Mouse (Mus musculus) layer of hippocampus, adult 18-20 months (tissue): ENCODE data around the gene Matn1. TPM values are rescaled to one million over a fixed set of nuclear protein-coding genes. Genes with fewer than 3 reads are reported as not detected.

Experiments used
- DNase-seq, 2 experiments: peaks; one replicate each; pipeline ENCODE4 v3.0.0; 2022; ENCODE audit warnings: low spot score in 2 of 2
- total RNA-seq, 2 experiments: library from RNA; stranded (reverse); gene quantifications; 2 replicates each; pipeline ENCODE4 v1.2.3; 2021

Gene Matn1
- total RNA-seq, 2 experiments from 2014 or later = 0.33 to 0.72 TPM

GRCm38 (mm10) chr4:130916639-130917038, 27.5 kb upstream of the Matn1 start:
- DNase-seq = no peak

- no peak for DNase-seq
Measured at GRCm38 (mm10) chr4:130917564-130917963, 26.6 kb upstream of the Matn1 start.

- DNase-seq = no peak
Measured at GRCm38 (mm10) chr4:130918805-130919749, 25.1 kb upstream of the Matn1 start.

- no peak for DNase-seq
Measured at GRCm38 (mm10) chr4:130919750-130920356, 24.3 kb upstream of the Matn1 start.

- no peak for DNase-seq
Measured at GRCm38 (mm10) chr4:130920951-130921693, 23.1 kb upstream of the Matn1 start.

GRCm38 (mm10) chr4:130921986-130922385, 22.2 kb upstream of the Matn1 start:
- no peak for DNase-seq

- no peak for DNase-seq
Measured at GRCm38 (mm10) chr4:130926274-130926673, 17.9 kb upstream of the Matn1 start.

- DNase-seq = no peak
Measured at GRCm38 (mm10) chr4:130927821-130928220, 16.4 kb upstream of the Matn1 start.

GRCm38 (mm10) chr4:130942644-130943043, 1.5 kb upstream of the Matn1 start:
- peak in 1 of 2 experiments; percentile 35 for DNase-seq

GRCm38 (mm10) chr4:130944779-130945178, 594 bp downstream of the Matn1 start:
- no peak for DNase-seq

- DNase-seq = peak in 1 of 2 experiments; percentile 48
Measured at GRCm38 (mm10) chr4:130947094-130947647, 3.0 kb downstream of the Matn1 start.

GRCm38 (mm10) chr4:130949821-130950384, 5.7 kb downstream of the Matn1 start:
- DNase-seq = no peak

GRCm38 (mm10) chr4:130952531-130952930, 8.3 kb downstream of the Matn1 start:
- no peak for DNase-seq

- no peak for DNase-seq
Measured at GRCm38 (mm10) chr4:130957156-130957555, 13.0 kb downstream of the Matn1 start.

GRCm38 (mm10) chr4:130958812-130959211, 14.6 kb downstream of the Matn1 start:
- no peak for DNase-seq

- no peak for DNase-seq
Measured at GRCm38 (mm10) chr4:130959678-130960077, 15.5 kb downstream of the Matn1 start.

GRCm38 (mm10) chr4:130960118-130960734, 16.0 kb downstream of the Matn1 start:
- peak; percentile 73 to 88 for DNase-seq

- DNase-seq = no peak
Measured at GRCm38 (mm10) chr4:130971278-130971677, 27.1 kb downstream of the Matn1 start.

GRCm38 (mm10) chr4:130972421-130972829, 28.2 kb downstream of the Matn1 start:
- no peak for DNase-seq
